Comparison of ENCODE assay signal across 30 mouse cellular contexts in genomic region chr14:20788151-20788550, GRCm38 (mm10). TPM values are rescaled to one million over a fixed set of nuclear protein-coding genes. Genes with fewer than 3 reads are reported as not detected.
DNase-seq lines count a peak whose midpoint lies in the region; ATAC-seq and TF ChIP-seq lines count a peak whose summit lies in the region.
"Had no signal": no experiment of that assay in that cellular context is flagged by ENCODE, and none has a peak within 500 bp of the region (broad histone marks: within the 10 kb centered on the region; RNA-seq: fewer than 3 reads in every experiment).

No protein-coding gene starts in this region.

- peaks cover 86% of the 10 kb centered on the region for H3K36me3 ChIP-seq in heart, embryonic 10.5 days
- peaks cover 11% of the 10 kb centered on the region; the same call in 1 of the 2 replicates for H3K36me3 ChIP-seq in heart, adult 2 months (ENCODE audit: control insufficient read depth, insufficient read depth, low read length)
- peaks cover 75% of the 10 kb centered on the region for H3K36me3 ChIP-seq in hindbrain, embryonic 13.5 days
- no peaks in the 10 kb centered on the region for H3K36me3 ChIP-seq in hindbrain, embryonic 11.5 days (ENCODE audit: control insufficient read depth, insufficient read depth, low read length)

- 76% methylated on average over 3 of the region's 3 CpGs for WGBS in heart, embryonic 10.5 days
- WGBS in heart, adult 2 months = 64% methylated on average over 3 of the region's 3 CpGs
- 85% methylated on average over 3 of the region's 3 CpGs for WGBS in hindbrain, embryonic 13.5 days
- 94% methylated on average over 3 of the region's 3 CpGs for WGBS in hindbrain, embryonic 11.5 days

- no peak for ATAC-seq in hindbrain, embryonic 13.5 days (ENCODE audit: low FRiP score)
- ATAC-seq in hindbrain, embryonic 11.5 days (ENCODE audit: low FRiP score) = no peak
- ATAC-seq: forebrain, embryonic 13.5 days had no signal

- H3K4me2 ChIP-seq in hindbrain, embryonic 13.5 days = no peak overlapping the region
- H3K4me2 ChIP-seq in hindbrain, embryonic 11.5 days (replicated peaks; ENCODE audit: low read depth, low read length) = no peak overlapping the region
- H3K4me2 ChIP-seq: forebrain, embryonic 13.5 days; hindbrain, embryonic 15.5 days; limb, embryonic 15.5 days; neural tube, embryonic 13.5 days had no signal

- no peak for TF ChIP-seq EP300 in heart, adult 2 months (IDR thresholded peaks at IDR 0.05; ENCODE audit: insufficient read depth, low read depth, low read length)

- H3K4me1 ChIP-seq in heart, embryonic 10.5 days = peaks cover 76% of the 10 kb centered on the region
- peaks cover 29% of the 10 kb centered on the region for H3K4me1 ChIP-seq in heart, adult 2 months (ENCODE audit: control insufficient read depth, insufficient read depth, low read length)
- H3K4me1 ChIP-seq in hindbrain, embryonic 13.5 days (replicated peaks) = peaks cover 52% of the 10 kb centered on the region
- 0 out of 2 replicates have a peak, but pooled peaks cover 7% of the 10 kb centered on the region for H3K4me1 ChIP-seq in hindbrain, embryonic 11.5 days (replicated peaks; ENCODE audit: control insufficient read depth, insufficient read depth, low read length)

- H3K4me3 ChIP-seq in heart, embryonic 10.5 days = no peak overlapping the region
- no peak overlapping the region for H3K4me3 ChIP-seq in heart, adult 2 months
- H3K4me3 ChIP-seq in hindbrain, embryonic 13.5 days = no peak overlapping the region
- no peak overlapping the region for H3K4me3 ChIP-seq in hindbrain, embryonic 11.5 days (ENCODE audit: low read depth, low read length)
- H3K4me3 ChIP-seq: forebrain, embryonic 13.5 days; hindbrain, embryonic 15.5 days; limb, embryonic 10.5 days; limb, embryonic 15.5 days; midbrain, embryonic 10.5 days; neural tube, embryonic 13.5 days had no signal

- DNase-seq in heart, embryonic 10.5 days (ENCODE audit: low spot score) = no peak
- DNase-seq in heart, adult 2 months = no peak
- no peak for DNase-seq in hindbrain, embryonic 11.5 days (ENCODE audit: low spot score)
- DNase-seq in gastrocnemius, adult 8-10 months (ENCODE audit: low spot score in 2 of 2) = peak; percentile 69 to 82
- DNase-seq in gastrocnemius, postnatal 14 days = peak; percentile 53
- no peak for DNase-seq in adipocyte (ENCODE audit: low spot score)
- DNase-seq: adrenal gland, adult 2 months; adrenal gland, postnatal 36 days; B cell, adult 2 months; cerebellum, adult 18-20 months; cerebellum, postnatal 10 days; heart, postnatal 14 days; kidney, adult 8-10 months; kidney, postnatal 4 days; layer of hippocampus, adult 9-11 months; lung, adult 2 months; lung, postnatal 10 days; right cerebral cortex, postnatal 4 days; thymus, adult 2 months; thymus, postnatal 36 days had no signal

- peaks cover 6% of the 10 kb centered on the region for H3K79me2 ChIP-seq in heart, adult 2 months (replicated peaks; ENCODE audit: control insufficient read depth, insufficient read depth, low read length)

- intact Hi-C loops in heart, adult 2 months (cut with DNase I) = no loop called here
- intact Hi-C loops in gastrocnemius, postnatal 14 days (cut with DNase I; ENCODE audit: low total_unique reads) = no loop called here

- no peak for TF ChIP-seq POLR2A in heart, adult 2 months (IDR thresholded peaks at IDR 0.05; ENCODE audit: insufficient read depth, low read depth, low read length)

- H3K27ac ChIP-seq in heart, embryonic 10.5 days = 0 out of 2 replicates have a peak overlapping the region, but pooled peaks have one; percentile 83
- H3K27ac ChIP-seq in heart, adult 2 months = no peak overlapping the region
- H3K27ac ChIP-seq in hindbrain, embryonic 13.5 days = no peak overlapping the region
- H3K27ac ChIP-seq in hindbrain, embryonic 11.5 days (ENCODE audit: low read depth, low read length) = no peak overlapping the region
- H3K27ac ChIP-seq: forebrain, embryonic 13.5 days; hindbrain, embryonic 15.5 days; kidney, postnatal 0 days; limb, embryonic 10.5 days; limb, embryonic 15.5 days; liver, embryonic 14.5 days; macrophage; midbrain, embryonic 10.5 days; neural tube, embryonic 13.5 days had no signal

- H3K27me3 ChIP-seq in heart, embryonic 10.5 days (ENCODE audit: insufficient read depth, poor library complexity, severe bottlenecking) = no peaks in the 10 kb centered on the region
- H3K27me3 ChIP-seq in heart, adult 2 months (ENCODE audit: control insufficient read depth, insufficient read depth, low read length) = no peaks in the 10 kb centered on the region
- no peaks in the 10 kb centered on the region for H3K27me3 ChIP-seq in hindbrain, embryonic 13.5 days
- no peaks in the 10 kb centered on the region for H3K27me3 ChIP-seq in hindbrain, embryonic 11.5 days (ENCODE audit: control insufficient read depth, insufficient read depth, low read length)
- H3K27me3 ChIP-seq: forebrain, embryonic 13.5 days; hindbrain, embryonic 15.5 days; limb, embryonic 15.5 days; neural tube, embryonic 13.5 days had no signal

- H3K9ac ChIP-seq in heart, adult 2 months (ENCODE audit: low read depth, low read length) = no peak overlapping the region
- H3K9ac ChIP-seq in hindbrain, embryonic 13.5 days = 0 out of 2 replicates have a peak overlapping the region, but pooled peaks have one; percentile 3
- no peak overlapping the region for H3K9ac ChIP-seq in hindbrain, embryonic 11.5 days (ENCODE audit: low read depth, low read length)
- H3K9ac ChIP-seq: forebrain, embryonic 13.5 days; hindbrain, embryonic 15.5 days; limb, embryonic 15.5 days; liver, embryonic 14.5 days; neural tube, embryonic 13.5 days had no signal

- H3K9me3 ChIP-seq in heart, embryonic 10.5 days = no peaks in the 10 kb centered on the region
- H3K9me3 ChIP-seq in hindbrain, embryonic 13.5 days = no peaks in the 10 kb centered on the region
- H3K9me3 ChIP-seq in hindbrain, embryonic 11.5 days (ENCODE audit: control insufficient read depth, low read length) = no peaks in the 10 kb centered on the region
- H3K9me3 ChIP-seq: forebrain, embryonic 13.5 days; hindbrain, embryonic 15.5 days; limb, embryonic 10.5 days; limb, embryonic 15.5 days; midbrain, embryonic 10.5 days; neural tube, embryonic 13.5 days had no signal

- no peak for TF ChIP-seq CTCF in heart, adult 2 months (IDR thresholded peaks at IDR 0.05)

RNA-seq across cellular contexts. Expression of gene Camk2g, which starts 5.7 kb away (rescaled TPM):
- 60.6 and 65.3 TPM in 2 replicates for polyA plus RNA-seq in heart, embryonic 10.5 days (2016; fragmentation: Nextera tagmentation; extraction: Ambion mirVana)
- total RNA-seq in heart, adult 2 months (2021) = 10 to 100 TPM; 36.8 to 41.0 TPM
- polyA plus RNA-seq in heart, adult 2 months (2012; rRNA removed) = 37.0 and 54.6 TPM in 2 replicates
- 116 and 131 TPM in 2 replicates for polyA plus RNA-seq in hindbrain, embryonic 13.5 days (2015; fragmentation: Nextera tagmentation; extraction: Ambion mirVana)
- 44.2 and 46.8 TPM in 2 replicates for polyA plus RNA-seq in hindbrain, embryonic 11.5 days (2014; fragmentation: Nextera tagmentation; extraction: Ambion mirVana)
- total RNA-seq in gastrocnemius, adult 8-10 months (2022) = 100 to 1,000 TPM; 187 to 196 (median 195) TPM
- 100 to 1,000 TPM; 114 to 117 TPM for total RNA-seq in gastrocnemius, postnatal 14 days (2021)

RNA-seq across cellular contexts. Expression of gene Plau, which starts 48.3 kb away (rescaled TPM):
- 0.23 and 0.30 TPM in 2 replicates for polyA plus RNA-seq in heart, embryonic 10.5 days (2016; fragmentation: Nextera tagmentation; extraction: Ambion mirVana)
- total RNA-seq in heart, adult 2 months (2021) = 1 to 10 TPM; 3.4 to 6.2 TPM
- 1.8 and 3.5 TPM in 2 replicates for polyA plus RNA-seq in heart, adult 2 months (2012; rRNA removed)
- 0.40 and 0.45 TPM in 2 replicates for polyA plus RNA-seq in hindbrain, embryonic 13.5 days (2015; fragmentation: Nextera tagmentation; extraction: Ambion mirVana)
- polyA plus RNA-seq in hindbrain, embryonic 11.5 days (2014; fragmentation: Nextera tagmentation; extraction: Ambion mirVana) = 0.59 and 0.65 TPM in 2 replicates
- 10 to 100 TPM; 13.4 to 23.7 (median 18.1) TPM for total RNA-seq in gastrocnemius, adult 8-10 months (2022)
- total RNA-seq in gastrocnemius, postnatal 14 days (2021) = 10 to 100 TPM; 29.4 to 31.5 TPM

RNA-seq across cellular contexts. Expression of gene Ndst2, which starts 53.8 kb away (rescaled TPM):
- 17.5 and 19.7 TPM in 2 replicates for polyA plus RNA-seq in heart, embryonic 10.5 days (2016; fragmentation: Nextera tagmentation; extraction: Ambion mirVana)
- 1 to 10 TPM; 8.3 to 8.5 TPM for total RNA-seq in heart, adult 2 months (2021)
- 15.5 and 23.7 TPM in 2 replicates for polyA plus RNA-seq in heart, adult 2 months (2012; rRNA removed)
- polyA plus RNA-seq in hindbrain, embryonic 13.5 days (2015; fragmentation: Nextera tagmentation; extraction: Ambion mirVana) = 16.7 and 19.1 TPM in 2 replicates
- polyA plus RNA-seq in hindbrain, embryonic 11.5 days (2014; fragmentation: Nextera tagmentation; extraction: Ambion mirVana) = 20.2 and 21.0 TPM in 2 replicates
- 1 to 10 TPM; 4.6 to 9.3 (median 6.6) TPM for total RNA-seq in gastrocnemius, adult 8-10 months (2022)
- 1 to 10 TPM; 7.8 to 8.7 TPM for total RNA-seq in gastrocnemius, postnatal 14 days (2021)

Comparison
In these comparisons a context has a peak if more than half of its experiments do, and no peak if none do; other contexts are left out.
1. DNase-seq: peak in gastrocnemius, adult 8-10 months (2 of 2) and gastrocnemius, postnatal 14 days (single experiment); none in heart, embryonic 10.5 days (single experiment), heart, adult 2 months (0 of 2), hindbrain, embryonic 11.5 days (single experiment) and adipocyte (single experiment).